Mouse (Mus musculus): ENCODE data around the gene Rbm14.

DNA sequence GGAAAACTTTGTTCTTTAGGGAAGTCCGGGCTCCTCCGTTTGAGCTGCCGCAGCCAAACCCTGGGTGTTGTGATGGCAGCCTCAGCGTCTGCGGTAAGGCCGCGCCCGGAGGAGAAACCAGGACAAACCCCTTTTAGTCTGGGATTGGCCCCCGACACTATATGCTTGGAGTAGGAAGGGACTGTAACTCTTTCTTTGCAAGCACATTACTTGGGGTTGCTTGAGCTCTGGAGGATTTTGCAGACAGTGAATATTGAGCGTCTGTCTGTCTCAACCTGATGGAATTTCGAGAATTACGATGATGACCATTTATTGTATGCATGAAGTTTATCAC lies 442 bp upstream of the Rbm14 start:
- TF ChIP-seq CTCF (IDR thresholded peaks at IDR 0.05; ENCODE audit: borderline replicate concordance, insufficient read depth, low read depth, low read length): no peak
- no peak for TF ChIP-seq POLR2A (IDR thresholded peaks at IDR 0.05; ENCODE audit: borderline replicate concordance, insufficient read depth, low read length)

Measured in cerebellum, adult 2 months (tissue).